Mouse (Mus musculus) liver, embryonic 13.5 days (tissue): ENCODE measurements around the gene Hsd17b10. TPM values are rescaled to one million over a fixed set of nuclear protein-coding genes. Genes with fewer than 3 reads are reported as not detected.

ENCODE experiments used
- ATAC-seq: fragments of 200-750 bp; cut with Nextera tagmentation; 2 replicates; pipeline ENCODE4 v1.8.0; 2017; ENCODE audit warnings: low read depth, mild to moderate bottlenecking, moderate number of reproducible peaks, moderate library complexity
- DNase-seq: peaks from one replicate; pipeline ENCODE4 v3.0.0; 2022
- H3K27ac ChIP-seq: fragments of 300-500 bp; sonication (generic); 2 replicates; pipeline ENCODE4 v1.5.1; 2015; ENCODE audit warnings: moderate library complexity, mild to moderate bottlenecking, inconsistent platforms
- H3K27me3 ChIP-seq: fragments of 300-500 bp; sonication (generic); 2 replicates; pipeline ENCODE4 v1.6.1; 2015; ENCODE audit warnings: mild to moderate bottlenecking, inconsistent platforms
- H3K36me3 ChIP-seq: fragments of 300-500 bp; sonication (generic); 2 replicates; pipeline ENCODE4 v1.6.1; 2015; ENCODE audit warnings: mild to moderate bottlenecking, inconsistent platforms
- H3K4me1 ChIP-seq: fragments of 300-500 bp; sonication (generic); replicated peaks from 2 replicates; pipeline ENCODE4 v1.6.1; 2015; ENCODE audit warnings: inconsistent platforms
- H3K4me2 ChIP-seq: fragments of 300-500 bp; sonication (generic); 2 replicates; pipeline ENCODE4 v1.6.1; 2015; ENCODE audit warnings: inconsistent platforms, mild to moderate bottlenecking, moderate library complexity
- H3K4me3 ChIP-seq: fragments of 300-500 bp; sonication (generic); replicated peaks from 2 replicates; pipeline ENCODE4 v1.5.1; 2015; ENCODE audit warnings: mild to moderate bottlenecking, inconsistent platforms
- H3K9ac ChIP-seq: fragments of 300-500 bp; sonication (generic); 2 replicates; pipeline ENCODE4 v1.6.1; 2015; ENCODE audit warnings: mild to moderate bottlenecking, inconsistent platforms
- H3K9me3 ChIP-seq: fragments of 300-500 bp; sonication (generic); replicated peaks from 2 replicates; pipeline ENCODE4 v1.6.1; 2016; ENCODE audit warnings: inconsistent platforms
- WGBS: fragments of 180-500 bp; shearing (Covaris S2); methylation state at CpG from one replicate; pipeline ENCODE4 v1.1.7; 2015; ENCODE audit not compliant: insufficient replicate concordance; 5-methylcytosine and 5-hydroxymethylcytosine counted together
- polyA plus RNA-seq: library from polyadenylated mRNA; unstranded; fragments of >200 nt; fragmentation: Nextera tagmentation; extraction: Ambion mirVana; gene quantifications from 2 replicates; pipeline ENCODE4 v1.2.1, GENCODE M21; 2015

Gene Hsd17b10
- polyA plus RNA-seq, result 99.5 and 102 TPM in 2 replicates

DNA sequence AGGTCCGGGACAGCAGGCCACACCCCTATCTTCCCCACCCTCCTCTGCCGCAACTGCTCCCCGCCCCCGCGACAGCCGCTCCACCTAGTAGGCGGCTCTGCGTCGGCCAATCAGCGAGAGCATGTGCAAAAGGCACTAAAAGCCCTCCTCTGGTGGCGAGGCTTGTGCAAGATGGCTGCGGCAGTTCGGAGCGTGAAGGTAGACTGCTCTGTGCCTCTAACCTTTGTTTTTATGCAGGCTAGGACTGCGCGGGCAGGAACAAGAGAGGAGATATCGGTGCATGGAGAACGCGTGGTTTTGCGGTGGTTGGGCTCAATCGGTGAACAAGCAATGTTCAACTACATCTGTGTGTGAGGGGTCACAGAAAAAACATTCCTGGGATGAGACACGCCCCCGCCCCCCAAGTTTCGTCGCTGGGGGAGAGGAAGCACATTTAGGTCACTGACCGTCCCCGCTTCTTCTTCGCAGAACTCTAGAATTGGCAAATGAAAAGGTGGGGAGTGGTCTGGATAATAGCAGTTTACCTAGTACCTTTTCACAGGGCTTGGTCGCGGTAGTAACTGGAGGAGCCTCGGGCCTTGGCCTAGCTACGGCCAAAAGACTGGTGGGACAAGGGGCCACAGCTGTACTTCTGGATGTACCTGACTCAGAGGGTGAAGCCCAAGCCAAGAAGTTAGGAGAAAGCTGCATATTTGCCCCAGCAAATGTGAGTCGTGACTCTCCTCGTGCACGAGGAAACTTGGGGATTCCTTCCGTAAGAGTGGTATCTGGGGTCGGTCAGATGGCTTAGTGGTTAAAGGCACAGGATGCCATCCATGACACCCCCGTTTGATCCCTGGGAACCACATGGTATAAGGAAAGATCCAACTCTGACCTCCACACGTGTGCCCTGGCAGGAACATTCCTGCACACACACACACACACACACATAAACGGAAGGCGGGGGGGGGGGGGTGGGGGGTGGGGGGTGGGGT is at the start of gene Hsd17b10:
Gene Hsd17b10, plus strand, starts transcription at position 109 of the 974 bp plus-strand sequence.
- Histone ChIP-seq H3K9me3 (no peaks in the 10 kb centered on the region), H3K4me3 (peak within 1 kb of the TSS; percentile 61), H3K36me3 (peaks cover 14% of the 10 kb centered on the region; the same call in 1 of the 2 replicates), H3K4me2 (peak within 1 kb of the TSS; percentile 78), H3K9ac (peak within 1 kb of the TSS; percentile 74), H3K27ac (peak within 1 kb of the TSS; percentile 51), H3K4me1 (0 out of 2 replicates have a peak, but pooled peaks cover 4% of the 10 kb centered on the region), H3K27me3 (peaks cover 20% of the 10 kb centered on the region; the same call in 1 of the 2 replicates)
- ATAC-seq, result peak; percentile 99
- 13% methylated on average over 39 of the region's 41 CpGs for WGBS
- peak; percentile 81 for DNase-seq

GRCm38 (mm10) chrX:151999006-151999710 is 2.5 kb upstream of the Hsd17b10 start:
- Histone ChIP-seq H3K36me3 (peaks cover 6% of the 10 kb centered on the region; the same call in 1 of the 2 replicates), H3K9ac (no peak overlapping the region), H3K27me3 (peaks cover 25% of the 10 kb centered on the region; the same call in 1 of the 2 replicates), H3K4me1 (0 out of 2 replicates have a peak, but pooled peaks cover 4% of the 10 kb centered on the region), H3K4me3 (no peak overlapping the region), H3K4me2 (no peak overlapping the region), H3K27ac (no peak overlapping the region), H3K9me3 (no peaks in the 10 kb centered on the region)
- ATAC-seq (no peak), DNase-seq (no peak)
- 58% methylated on average over 4 of the region's 4 CpGs for WGBS

DNA sequence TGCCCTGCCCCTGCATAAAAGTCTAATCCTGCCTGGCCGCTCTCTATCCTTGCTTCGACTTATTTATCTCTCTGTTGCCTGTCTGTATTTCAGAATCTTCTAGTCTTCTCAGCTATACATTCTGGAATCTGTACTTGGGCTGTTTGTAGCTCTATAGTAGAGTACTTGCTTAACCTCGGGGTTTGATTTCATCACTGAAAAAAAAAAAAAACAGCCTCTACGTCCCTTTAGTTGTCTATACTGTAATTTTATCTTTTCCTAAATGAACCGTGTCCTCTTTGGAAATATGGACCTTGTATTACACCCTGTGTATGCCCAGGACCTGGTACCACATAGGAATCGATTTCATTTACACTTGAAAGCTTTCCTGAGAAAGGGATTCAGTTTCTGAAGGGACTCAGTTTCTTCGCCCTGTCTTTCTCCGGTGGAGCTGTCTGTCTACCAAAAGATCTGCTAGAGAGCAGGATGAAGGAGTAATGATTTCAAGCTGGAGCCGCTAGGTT is 412 bp upstream of the Hsd17b10 start:
- Histone ChIP-seq H3K27ac (peak overlapping the region; percentile 51; the same call in 1 of the 2 replicates), H3K4me2 (peak overlapping the region; percentile 78), H3K9ac (peak overlapping the region; percentile 61), H3K36me3 (peaks cover 14% of the 10 kb centered on the region; the same call in 1 of the 2 replicates), H3K4me1 (0 out of 2 replicates have a peak, but pooled peaks cover 4% of the 10 kb centered on the region), H3K27me3 (peaks cover 19% of the 10 kb centered on the region; the same call in 1 of the 2 replicates), H3K9me3 (no peaks in the 10 kb centered on the region), H3K4me3 (peak overlapping the region; percentile 61)
- ATAC-seq (no peak), DNase-seq (no peak)
- WGBS, result 24% methylated on average over 9 of the region's 9 CpGs

DNA sequence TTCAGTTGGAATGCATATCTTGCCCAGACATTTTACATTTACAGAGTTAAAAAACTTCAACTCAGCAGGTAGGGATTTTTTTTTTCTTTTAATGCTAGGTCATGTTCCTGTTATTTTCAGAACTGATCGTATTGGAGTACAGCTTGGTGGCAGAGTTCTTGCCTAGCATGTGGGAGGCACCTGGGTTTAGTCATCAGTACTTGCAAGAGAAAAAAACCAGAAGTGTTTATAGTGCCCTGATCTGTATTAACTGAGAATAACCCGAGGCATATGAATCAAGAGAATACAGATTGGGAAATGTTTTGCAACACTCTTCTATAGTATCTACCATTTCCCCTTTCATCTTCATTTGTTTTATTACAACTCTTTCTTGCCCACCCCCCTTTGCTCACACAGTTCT is 1.2 kb downstream of the Hsd17b10 start:
- Histone ChIP-seq H3K4me3 (0 out of 2 replicates have a peak overlapping the region, but pooled peaks have one; percentile 8), H3K27ac (no peak overlapping the region), H3K36me3 (peaks cover 14% of the 10 kb centered on the region; the same call in 1 of the 2 replicates), H3K4me2 (peak overlapping the region; percentile 78), H3K9ac (no peak overlapping the region), H3K4me1 (0 out of 2 replicates have a peak, but pooled peaks cover 4% of the 10 kb centered on the region), H3K27me3 (peaks cover 15% of the 10 kb centered on the region; the same call in 1 of the 2 replicates), H3K9me3 (no peaks in the 10 kb centered on the region)
- ATAC-seq, result no peak
- 55% methylated on average over 2 of the region's 2 CpGs for WGBS
- DNase-seq, result no peak

DNA sequence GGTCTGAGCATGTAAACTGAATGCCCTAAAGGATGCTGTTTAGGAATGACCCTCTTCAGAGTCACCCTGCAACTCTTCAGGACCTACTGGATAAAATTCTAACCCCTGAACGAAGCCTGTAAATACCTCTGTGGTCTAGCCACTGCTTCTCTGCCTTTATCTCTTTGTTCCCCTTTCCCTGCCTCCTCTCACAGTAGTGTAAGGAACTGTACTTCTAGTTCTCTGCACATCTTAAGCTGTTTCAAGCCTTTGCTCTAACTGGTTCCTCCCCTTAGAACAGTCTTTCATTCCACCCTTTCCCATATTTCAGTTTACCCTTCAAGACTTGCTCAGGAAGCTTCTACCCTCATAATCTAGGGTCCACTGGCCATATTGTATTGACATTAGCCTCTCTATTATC is 6.2 kb downstream of the Hsd17b10 start:
- Histone ChIP-seq H3K4me3 (no peak overlapping the region), H3K27ac (no peak overlapping the region), H3K27me3 (peaks cover 5% of the 10 kb centered on the region; the same call in 1 of the 2 replicates), H3K9me3 (no peaks in the 10 kb centered on the region), H3K9ac (no peak overlapping the region), H3K4me1 (no peaks in the 10 kb centered on the region), H3K4me2 (no peak overlapping the region), H3K36me3 (peaks cover 14% of the 10 kb centered on the region; the same call in 1 of the 2 replicates)
- ATAC-seq, result no peak
- DNase-seq, result no peak
- 22% methylated on average over 1 of the region's 1 CpGs for WGBS

DNA sequence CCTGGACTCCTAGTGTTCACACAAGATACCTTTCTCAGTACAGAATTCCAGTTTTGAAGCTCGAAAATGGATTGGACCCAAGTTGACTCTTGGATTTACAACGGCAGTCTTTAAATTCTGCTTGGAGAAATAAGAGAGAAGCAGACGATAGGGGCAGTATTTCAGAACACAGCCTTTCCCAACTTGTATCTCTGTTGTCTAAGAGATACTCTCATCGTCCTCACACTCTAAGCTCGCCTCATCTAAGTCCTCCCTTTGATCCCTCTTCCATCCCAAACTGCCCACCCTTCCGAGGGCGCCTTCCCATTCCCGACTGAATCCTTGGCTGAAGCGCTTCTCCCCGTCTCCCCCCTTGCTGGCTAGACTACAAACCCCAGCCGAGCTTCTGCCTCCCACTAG is 14.1 kb downstream of the Hsd17b10 start:
- H3K4me2 ChIP-seq, result peak overlapping the region; percentile 72
- no peaks in the 10 kb centered on the region for H3K9me3 ChIP-seq
- H3K9ac ChIP-seq, result peak overlapping the region; percentile 73
- H3K36me3 ChIP-seq, result peaks cover 2% of the 10 kb centered on the region; the same call in 1 of the 2 replicates
- peak overlapping the region; percentile 67 for H3K4me3 ChIP-seq
- H3K27me3 ChIP-seq, result no peaks in the 10 kb centered on the region
- ATAC-seq (peak; percentile 16), DNase-seq (no peak)
- H3K27ac ChIP-seq, result peak overlapping the region; percentile 88
- H3K4me1 ChIP-seq, result peaks cover 27% of the 10 kb centered on the region
- 9% methylated on average over 11 of the region's 11 CpGs for WGBS

DNA sequence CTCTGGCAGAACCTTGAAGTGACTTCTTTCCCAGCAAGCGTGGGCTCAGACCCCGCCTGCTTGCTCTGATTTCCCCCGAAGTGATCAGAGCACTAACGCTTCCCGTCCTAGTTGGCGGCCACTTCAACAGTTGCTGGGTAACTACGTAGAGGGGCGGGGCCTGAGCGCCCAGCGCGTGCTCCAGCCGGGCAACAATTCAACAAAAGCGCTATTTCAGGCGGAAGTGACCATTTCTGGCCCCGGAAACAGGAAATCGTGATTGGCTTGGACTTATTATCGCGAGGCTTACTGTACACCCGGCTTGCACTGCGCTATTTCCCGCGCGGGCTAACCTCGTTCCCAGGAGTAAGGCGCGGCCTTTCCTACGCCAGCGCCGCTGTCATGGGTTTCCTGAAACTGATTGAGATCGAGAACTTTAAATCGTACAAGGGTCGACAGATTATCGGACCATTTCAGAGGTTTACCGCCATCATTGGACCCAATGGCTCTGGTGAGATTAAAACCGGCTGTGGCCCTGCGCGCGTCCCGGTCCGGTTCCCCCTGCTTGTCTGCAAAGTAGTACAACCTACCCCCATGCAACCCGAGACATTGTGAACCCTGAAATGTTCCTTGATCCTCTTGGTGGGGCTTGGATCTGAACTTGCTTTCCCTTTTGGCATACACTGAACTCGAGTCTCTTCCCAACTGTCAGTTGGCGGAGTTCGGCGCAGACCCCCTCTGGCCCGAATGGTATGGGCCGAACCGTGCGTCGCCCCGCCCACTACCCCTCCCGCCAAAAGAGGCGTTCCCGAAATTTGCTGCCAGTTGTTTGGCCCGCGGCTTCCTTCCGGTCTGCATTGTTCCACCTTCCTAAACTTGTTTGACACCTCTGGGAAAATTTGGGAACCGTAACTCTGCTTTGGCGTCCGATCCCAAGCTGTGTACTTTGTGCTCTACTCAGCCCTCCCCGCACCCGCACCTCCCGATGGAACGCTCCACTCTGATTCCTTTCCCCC is 14.8 kb downstream of the Hsd17b10 start, which contains the start of the genes Ribc1 and Smc1a:
Gene Ribc1, minus strand, starts transcription at position 145 of the 995 bp plus-strand sequence.
Gene Smc1a, plus strand, starts transcription at position 278 of the 995 bp plus-strand sequence.
- peak within 1 kb of the TSS; percentile 77 for H3K9ac ChIP-seq
- H3K4me3 ChIP-seq, result peak within 1 kb of the TSS; percentile 67
- ATAC-seq (peak; percentile 94), DNase-seq (peak; percentile 85)
- no peaks in the 10 kb centered on the region for H3K9me3 ChIP-seq
- peaks cover 2% of the 10 kb centered on the region; the same call in 1 of the 2 replicates for H3K36me3 ChIP-seq
- WGBS, result 11% methylated on average over 64 of the region's 64 CpGs
- H3K27me3 ChIP-seq, result no peaks in the 10 kb centered on the region
- peaks cover 27% of the 10 kb centered on the region for H3K4me1 ChIP-seq
- peak within 1 kb of the TSS; percentile 88 for H3K27ac ChIP-seq
- peak within 1 kb of the TSS; percentile 72 for H3K4me2 ChIP-seq

DNA sequence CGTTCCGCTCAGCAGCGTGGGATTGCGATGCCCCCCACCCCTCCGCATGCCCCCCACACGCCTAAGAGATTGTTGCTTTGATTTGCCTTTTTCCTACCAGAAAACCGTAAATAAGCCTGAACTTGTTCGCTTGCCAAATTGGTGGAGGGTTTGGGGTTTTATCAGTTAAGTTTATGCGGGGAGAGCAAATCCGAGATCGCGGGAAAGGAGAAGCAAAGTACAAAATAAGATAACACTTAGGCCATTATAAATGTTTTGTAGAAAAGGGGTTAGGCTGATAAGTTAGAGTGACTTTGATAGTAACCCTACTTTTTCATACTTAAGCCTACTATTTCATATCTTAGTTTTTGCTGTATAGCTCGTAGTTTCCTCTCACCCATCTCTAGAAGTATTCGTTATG is 15.5 kb downstream of the Hsd17b10 start:
- Histone ChIP-seq H3K27me3 (no peaks in the 10 kb centered on the region), H3K4me2 (peak overlapping the region; percentile 72), H3K4me1 (peaks cover 27% of the 10 kb centered on the region), H3K4me3 (peak overlapping the region; percentile 67), H3K9ac (peak overlapping the region; percentile 77), H3K9me3 (no peaks in the 10 kb centered on the region), H3K36me3 (peaks cover 2% of the 10 kb centered on the region; the same call in 1 of the 2 replicates), H3K27ac (peak overlapping the region; percentile 88)
- 12% methylated on average over 14 of the region's 14 CpGs for WGBS
- ATAC-seq (no peak), DNase-seq (no peak)

DNA sequence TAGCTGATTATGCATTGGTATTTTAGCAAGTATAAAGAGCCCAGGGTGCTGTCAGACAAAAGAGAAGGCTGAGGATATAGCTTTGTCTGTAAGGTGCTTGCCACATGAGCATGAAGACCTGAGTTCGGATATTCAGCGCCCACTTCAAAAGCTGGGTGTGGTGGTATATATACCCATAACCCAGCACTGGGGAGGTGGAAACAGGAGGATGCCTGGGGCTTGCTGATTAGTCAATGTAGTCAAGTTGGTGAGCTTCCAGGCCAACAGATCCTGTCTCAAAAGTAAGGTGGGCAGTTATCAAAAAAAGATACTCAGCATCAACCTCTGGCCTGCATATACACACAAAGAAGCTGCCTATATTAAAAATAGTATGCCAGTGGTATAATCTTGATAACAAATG is 17.6 kb downstream of the Hsd17b10 start:
- WGBS, result 45% methylated on average over 2 of the region's 2 CpGs
- peak; percentile 38 for DNase-seq
- Histone ChIP-seq H3K4me1 (peaks cover 27% of the 10 kb centered on the region), H3K36me3 (peaks cover 14% of the 10 kb centered on the region), H3K9me3 (no peaks in the 10 kb centered on the region), H3K9ac (peak overlapping the region; percentile 50; the same call in 1 of the 2 replicates), H3K4me3 (peak overlapping the region; percentile 67), H3K27me3 (no peaks in the 10 kb centered on the region), H3K4me2 (peak overlapping the region; percentile 56), H3K27ac (peak overlapping the region; percentile 53)
- peak; percentile 45 for ATAC-seq

GRCm38 (mm10) chrX:152039865-152040264 is 38.2 kb downstream of the Hsd17b10 start:
- no peak overlapping the region for H3K9ac ChIP-seq
- H3K36me3 ChIP-seq, result peaks cover 55% of the 10 kb centered on the region
- peak; percentile 81 for ATAC-seq

More at GRCm38 (mm10) chrX:152039865-152040264, 38.2 kb downstream of the Hsd17b10 start:
- Histone ChIP-seq H3K4me2 (no peak overlapping the region), H3K27ac (peak overlapping the region; percentile 72), H3K27me3 (0 out of 2 replicates have a peak, but pooled peaks cover 4% of the 10 kb centered on the region), H3K9me3 (no peaks in the 10 kb centered on the region), H3K4me1 (peaks cover 12% of the 10 kb centered on the region), H3K4me3 (no peak overlapping the region)
- no peak for DNase-seq
